Mouse (Mus musculus) limb, embryonic 10.5 days (tissue): ENCODE measurements around the gene Fam71f2. TPM values are rescaled to one million over a fixed set of nuclear protein-coding genes. Genes with fewer than 3 reads are reported as not detected.

Experiments
- DNase-seq: peaks from one replicate; pipeline ENCODE4 v3.0.0-alpha.2; 2017; ENCODE audit warnings: low spot score
- H3K27ac ChIP-seq: fragments of 300-500 bp; sonication (generic); 2 replicates; pipeline ENCODE4 v1.5.1; 2016; ENCODE audit warnings: mild to moderate bottlenecking
- H3K27me3 ChIP-seq: fragments of 300-500 bp; sonication (generic); 2 replicates; pipeline ENCODE4 v1.6.1; 2016; ENCODE audit warnings: low read depth, mild to moderate bottlenecking; ENCODE audit not compliant: poor library complexity, severe bottlenecking
- H3K36me3 ChIP-seq: fragments of 300-500 bp; sonication (generic); 2 replicates; pipeline ENCODE4 v1.6.1; 2016; ENCODE audit warnings: mild to moderate bottlenecking, moderate library complexity
- H3K4me1 ChIP-seq: fragments of 300-500 bp; sonication (generic); 2 replicates; pipeline ENCODE4 v1.6.1; 2016
- H3K4me3 ChIP-seq: fragments of 300-500 bp; sonication (generic); 2 replicates; pipeline ENCODE4 v1.5.1; 2016; ENCODE audit warnings: mild to moderate bottlenecking, moderate library complexity
- H3K9me3 ChIP-seq: fragments of 300-500 bp; sonication (generic); replicated peaks from 2 replicates; pipeline ENCODE4 v1.6.1; 2016; ENCODE audit warnings: mild to moderate bottlenecking
- WGBS: fragments of 180-500 bp; shearing (Covaris S2); methylation state at CpG from one replicate; pipeline ENCODE4 v1.1.7; 2016; 5-methylcytosine and 5-hydroxymethylcytosine counted together
- polyA plus RNA-seq: library from polyadenylated mRNA; unstranded; fragments of >200 nt; fragmentation: Nextera tagmentation; extraction: Ambion mirVana; gene quantifications from 2 replicates; pipeline ENCODE4 v1.2.1, GENCODE M21; 2016

Fam71f2 gene
- 0.40 and 0.55 TPM in 2 replicates for polyA plus RNA-seq

- Histone ChIP-seq H3K27ac (no peak within 1 kb of the TSS), H3K27me3 (no peaks in the 10 kb centered on the region), H3K4me3 (no peak within 1 kb of the TSS; the same call in 1 of the 2 replicates), H3K36me3 (peaks cover 22% of the 10 kb centered on the region), H3K4me1 (peaks cover 3% of the 10 kb centered on the region; the same call in 1 of the 2 replicates), H3K9me3 (no peaks in the 10 kb centered on the region)
- 87% methylated on average over 8 of the region's 8 CpGs for whole genome bisulfite sequencing
- no peak for DNase-seq
Measured at GRCm38 (mm10) chr6:29279293-29279692, at the start of gene Fam71f2. Fam71f2 (plus strand) TSS chr6:29279593.

- Histone ChIP-seq H3K4me1 (no peaks in the 10 kb centered on the region), H3K27ac (no peak overlapping the region), H3K4me3 (no peak overlapping the region), H3K27me3 (no peaks in the 10 kb centered on the region), H3K36me3 (no peaks in the 10 kb centered on the region), H3K9me3 (no peaks in the 10 kb centered on the region)
- DNase-seq, result no peak
- 58% methylated on average over 6 of the region's 6 CpGs for WGBS
Measured at GRCm38 (mm10) chr6:29230386-29230785, 49.0 kb upstream of the Fam71f2 start.

GRCm38 (mm10) chr6:29231799-29232198 lies 47.6 kb upstream of the Fam71f2 start:
- no peak overlapping the region for H3K27ac ChIP-seq
- 68% methylated on average over 3 of the region's 3 CpGs for WGBS
- H3K4me3 ChIP-seq, result no peak overlapping the region
- H3K27me3 ChIP-seq, result no peaks in the 10 kb centered on the region
- no peaks in the 10 kb centered on the region for H3K9me3 ChIP-seq
- H3K4me1 ChIP-seq, result no peaks in the 10 kb centered on the region
- DNase-seq, result no peak
- no peaks in the 10 kb centered on the region for H3K36me3 ChIP-seq

- WGBS, result 79% methylated on average over 6 of the region's 6 CpGs
- no peak overlapping the region for H3K4me3 ChIP-seq
- H3K9me3 ChIP-seq, result no peaks in the 10 kb centered on the region
- H3K4me1 ChIP-seq, result no peaks in the 10 kb centered on the region
- no peak overlapping the region for H3K27ac ChIP-seq
- DNase-seq, result no peak
- H3K27me3 ChIP-seq, result no peaks in the 10 kb centered on the region
- no peaks in the 10 kb centered on the region for H3K36me3 ChIP-seq
Measured at GRCm38 (mm10) chr6:29232321-29232720, 47.1 kb upstream of the Fam71f2 start.

- H3K4me3 ChIP-seq, result no peak overlapping the region
- DNase-seq, result no peak
- no peaks in the 10 kb centered on the region for H3K27me3 ChIP-seq
- no peaks in the 10 kb centered on the region for H3K9me3 ChIP-seq
- H3K4me1 ChIP-seq, result no peaks in the 10 kb centered on the region
- H3K36me3 ChIP-seq, result no peaks in the 10 kb centered on the region
- no peak overlapping the region for H3K27ac ChIP-seq
- 76% methylated on average over 3 of the region's 3 CpGs for WGBS
Measured at GRCm38 (mm10) chr6:29233710-29234109, 45.7 kb upstream of the Fam71f2 start.

GRCm38 (mm10) chr6:29234272-29234671 lies 45.1 kb upstream of the Fam71f2 start:
- DNase-seq, result no peak
- Histone ChIP-seq H3K4me1 (no peaks in the 10 kb centered on the region), H3K36me3 (no peaks in the 10 kb centered on the region), H3K27me3 (no peaks in the 10 kb centered on the region), H3K4me3 (no peak overlapping the region), H3K27ac (no peak overlapping the region), H3K9me3 (no peaks in the 10 kb centered on the region)
- 55% methylated on average over 8 of the region's 8 CpGs for WGBS

GRCm38 (mm10) chr6:29240806-29241205 lies 38.6 kb upstream of the Fam71f2 start:
- 44% methylated on average over 2 of the region's 2 CpGs for WGBS
- peaks cover 3% of the 10 kb centered on the region; the same call in 1 of the 2 replicates for H3K4me1 ChIP-seq
- peak; percentile 50 for DNase-seq
- no peak overlapping the region for H3K27ac ChIP-seq
- no peaks in the 10 kb centered on the region for H3K36me3 ChIP-seq
- no peaks in the 10 kb centered on the region for H3K9me3 ChIP-seq
- no peak overlapping the region for H3K4me3 ChIP-seq
- H3K27me3 ChIP-seq, result no peaks in the 10 kb centered on the region

GRCm38 (mm10) chr6:29241697-29242096 lies 37.7 kb upstream of the Fam71f2 start:
- H3K27me3 ChIP-seq, result no peaks in the 10 kb centered on the region
- DNase-seq, result no peak
- no peaks in the 10 kb centered on the region for H3K36me3 ChIP-seq
- peaks cover 6% of the 10 kb centered on the region; the same call in 1 of the 2 replicates for H3K4me1 ChIP-seq
- no peak overlapping the region for H3K4me3 ChIP-seq
- no peaks in the 10 kb centered on the region for H3K9me3 ChIP-seq
- no peak overlapping the region for H3K27ac ChIP-seq
- 50% methylated on average over 2 of the region's 2 CpGs for WGBS

GRCm38 (mm10) chr6:29242265-29242664 lies 37.1 kb upstream of the Fam71f2 start:
- H3K27ac ChIP-seq, result no peak overlapping the region
- WGBS, result 53% methylated on average over 1 of the region's 1 CpGs
- no peak for DNase-seq

GRCm38 (mm10) chr6:29245272-29246120 lies 33.9 kb upstream of the Fam71f2 start:
- DNase-seq, result no peak

More at GRCm38 (mm10) chr6:29242265-29242664, 37.1 kb upstream of the Fam71f2 start:
- no peaks in the 10 kb centered on the region for H3K27me3 ChIP-seq
- H3K9me3 ChIP-seq, result no peaks in the 10 kb centered on the region
- H3K4me3 ChIP-seq, result no peak overlapping the region
- H3K4me1 ChIP-seq, result peaks cover 6% of the 10 kb centered on the region; the same call in 1 of the 2 replicates
- no peaks in the 10 kb centered on the region for H3K36me3 ChIP-seq

GRCm38 (mm10) chr6:29246183-29246582 lies 33.2 kb upstream of the Fam71f2 start:
- whole genome bisulfite sequencing, result 80% methylated on average over 3 of the region's 3 CpGs
- no peak overlapping the region for H3K27ac ChIP-seq

More at GRCm38 (mm10) chr6:29245272-29246120, 33.9 kb upstream of the Fam71f2 start:
- Histone ChIP-seq H3K36me3 (no peaks in the 10 kb centered on the region), H3K4me1 (peaks cover 6% of the 10 kb centered on the region; the same call in 1 of the 2 replicates), H3K27ac (no peak overlapping the region), H3K4me3 (no peak overlapping the region), H3K27me3 (no peaks in the 10 kb centered on the region), H3K9me3 (no peaks in the 10 kb centered on the region)
- 79% methylated on average over 14 of the region's 14 CpGs for WGBS

GRCm38 (mm10) chr6:29246585-29246984 lies 32.8 kb upstream of the Fam71f2 start:
- no peak overlapping the region for H3K4me3 ChIP-seq
- no peaks in the 10 kb centered on the region for H3K36me3 ChIP-seq
- H3K27me3 ChIP-seq, result no peaks in the 10 kb centered on the region
- no peak overlapping the region for H3K27ac ChIP-seq
- no peak for DNase-seq
- peaks cover 6% of the 10 kb centered on the region; the same call in 1 of the 2 replicates for H3K4me1 ChIP-seq
- 60% methylated on average over 5 of the region's 5 CpGs for WGBS
- no peaks in the 10 kb centered on the region for H3K9me3 ChIP-seq

More at GRCm38 (mm10) chr6:29246183-29246582, 33.2 kb upstream of the Fam71f2 start:
- no peak for DNase-seq
- Histone ChIP-seq H3K4me3 (no peak overlapping the region), H3K36me3 (no peaks in the 10 kb centered on the region), H3K4me1 (peaks cover 6% of the 10 kb centered on the region; the same call in 1 of the 2 replicates), H3K9me3 (no peaks in the 10 kb centered on the region), H3K27me3 (no peaks in the 10 kb centered on the region)

GRCm38 (mm10) chr6:29247072-29247471 lies 32.3 kb upstream of the Fam71f2 start:
- no peak for DNase-seq
- Histone ChIP-seq H3K4me1 (peaks cover 6% of the 10 kb centered on the region; the same call in 1 of the 2 replicates), H3K27ac (no peak overlapping the region), H3K27me3 (no peaks in the 10 kb centered on the region), H3K9me3 (no peaks in the 10 kb centered on the region), H3K36me3 (no peaks in the 10 kb centered on the region), H3K4me3 (no peak overlapping the region)
- WGBS, result 60% methylated on average over 4 of the region's 4 CpGs
